Mouse (Mus musculus) layer of hippocampus, adult 18-20 months (tissue): ENCODE measurements around the gene Btbd11. TPM values are rescaled to one million over a fixed set of nuclear protein-coding genes. Genes with fewer than 3 reads are reported as not detected.
A peak's percentile ranks its signal among the peaks of the same experiment; 100 is the strongest.

Experiments used
- DNase-seq, 2 experiments: peaks; one replicate each; pipeline ENCODE4 v3.0.0; 2022; ENCODE audit warnings: low spot score in 2 of 2
- total RNA-seq, 2 experiments: library from RNA; stranded (reverse); gene quantifications; 2 replicates each; pipeline ENCODE4 v1.2.3; 2021

The Btbd11 gene
- total RNA-seq, 2 experiments from 2014 or later, result 18.3 to 23.0 TPM

GRCm38 (mm10) chr10:85587758-85588157 lies 201.1 kb downstream of the Btbd11 start:
- no peak for DNase-seq

DNA sequence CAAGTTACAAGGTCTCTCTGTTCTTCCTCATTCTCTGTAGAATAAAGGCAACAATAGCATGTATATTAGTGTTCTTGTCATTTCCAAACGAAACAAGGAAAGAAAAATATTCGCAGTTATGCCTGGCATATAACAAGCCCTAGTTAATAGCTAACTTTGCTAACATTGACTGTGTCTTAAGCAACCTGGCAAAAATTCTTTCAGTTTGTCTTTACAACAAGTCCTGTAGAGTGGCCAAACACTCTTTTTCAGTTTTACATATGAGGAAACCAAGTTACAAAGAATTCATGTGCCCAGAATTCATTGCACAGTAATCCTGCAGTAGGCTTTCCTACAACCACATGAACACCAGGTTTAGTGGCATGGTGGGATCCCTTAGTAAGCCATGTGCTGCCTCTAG lies 203.4 kb downstream of the Btbd11 start:
- no peak for DNase-seq

DNA sequence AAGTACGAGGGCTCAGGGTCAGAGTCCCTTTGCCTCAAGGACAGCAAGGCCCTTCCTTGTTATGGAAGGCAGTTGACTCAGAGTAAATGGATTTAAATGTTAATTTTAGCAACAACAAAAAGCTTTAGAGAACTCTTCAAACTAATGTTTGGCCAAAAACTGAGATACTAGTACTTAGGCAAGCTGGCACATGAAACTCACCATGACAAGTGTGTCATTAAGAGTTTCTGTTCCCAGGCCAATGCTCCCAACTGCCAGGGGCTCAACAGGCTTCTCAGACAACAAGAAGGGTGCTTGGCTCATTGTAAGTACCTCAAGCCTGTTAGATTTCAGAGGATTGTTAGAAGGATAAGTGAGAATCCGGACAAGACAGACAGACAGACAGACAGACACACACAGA lies 204.7 kb downstream of the Btbd11 start:
- no peak for DNase-seq

DNA sequence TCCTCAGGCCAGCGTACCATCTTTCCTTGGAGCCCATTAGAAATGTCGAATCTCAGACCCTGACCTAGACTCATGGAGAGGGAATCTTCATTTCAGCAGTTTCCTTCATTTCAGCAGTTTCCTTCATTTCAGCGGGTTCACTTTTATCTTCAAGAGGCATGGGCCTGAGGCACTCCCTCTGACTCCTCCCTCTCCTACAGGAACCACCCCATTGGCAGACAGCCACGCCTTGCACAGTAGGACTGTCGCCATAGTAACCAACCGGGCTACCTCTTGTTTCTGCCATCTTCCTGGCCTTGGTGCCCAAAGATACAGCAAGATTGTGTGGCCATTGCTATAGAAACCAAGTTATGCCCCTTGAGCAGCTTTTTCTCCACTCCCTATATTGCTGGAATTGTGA lies 205.4 kb downstream of the Btbd11 start:
- DNase-seq, result no peak

- DNase-seq, result no peak
Observed at GRCm38 (mm10) chr10:85596301-85596700, 209.7 kb downstream of the Btbd11 start.

- DNase-seq, result peak in 1 of 2 experiments; percentile 24
Observed at GRCm38 (mm10) chr10:85598093-85598599, 211.5 kb downstream of the Btbd11 start.

DNA sequence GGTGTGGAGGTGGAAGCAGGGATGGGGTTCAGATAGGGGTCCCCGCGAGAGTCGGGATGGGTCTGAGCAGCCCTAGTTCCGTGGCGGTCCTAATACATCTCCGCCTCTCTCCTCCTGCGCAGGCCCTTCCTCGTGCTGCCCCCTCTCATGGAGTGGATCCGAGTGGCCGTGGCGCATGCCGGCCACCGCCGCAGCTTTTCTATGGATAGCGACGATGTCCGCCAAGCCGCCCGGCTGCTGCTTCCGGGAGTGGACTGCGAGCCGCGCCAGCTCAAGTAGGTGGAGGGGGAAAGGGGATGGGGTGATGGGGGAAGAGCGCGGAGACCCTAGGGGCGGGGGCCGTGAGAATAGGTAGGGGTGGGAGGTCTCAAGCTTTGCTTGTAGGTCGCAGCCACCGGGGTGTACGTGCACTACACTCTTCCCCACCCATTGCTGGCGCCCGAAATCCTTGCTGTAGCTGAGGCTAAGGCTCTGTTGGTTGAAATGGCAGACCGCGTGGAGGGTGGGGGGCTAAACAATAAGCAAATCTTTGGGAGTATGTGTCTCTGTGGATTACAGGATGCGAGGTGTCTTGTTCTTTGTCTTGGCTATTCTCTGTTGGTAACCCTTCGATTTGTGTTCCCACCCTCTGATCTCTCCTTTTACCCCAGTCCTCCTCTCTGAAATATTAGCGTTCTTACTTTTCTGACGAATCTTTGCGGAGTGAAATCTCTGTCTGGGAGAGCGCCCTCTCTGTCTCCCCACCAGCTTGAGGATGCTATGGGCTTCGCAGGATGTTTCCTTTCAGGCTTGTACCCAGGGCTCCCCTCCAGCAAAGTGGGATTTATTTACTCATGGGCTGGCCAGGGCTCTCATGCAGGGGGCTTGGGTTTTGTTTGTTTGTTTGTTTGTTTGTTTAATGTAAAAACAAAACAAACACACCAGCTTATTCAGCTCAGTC lies 212.3 kb downstream of the Btbd11 start:
- no peak for DNase-seq

- DNase-seq, result no peak
Observed at GRCm38 (mm10) chr10:85602546-85602945, 215.9 kb downstream of the Btbd11 start.

- DNase-seq, result no peak
Observed at GRCm38 (mm10) chr10:85604556-85604955, 217.9 kb downstream of the Btbd11 start.

GRCm38 (mm10) chr10:85608550-85609278 lies 222.1 kb downstream of the Btbd11 start:
- DNase-seq, result peak; percentile 69 to 87

DNA sequence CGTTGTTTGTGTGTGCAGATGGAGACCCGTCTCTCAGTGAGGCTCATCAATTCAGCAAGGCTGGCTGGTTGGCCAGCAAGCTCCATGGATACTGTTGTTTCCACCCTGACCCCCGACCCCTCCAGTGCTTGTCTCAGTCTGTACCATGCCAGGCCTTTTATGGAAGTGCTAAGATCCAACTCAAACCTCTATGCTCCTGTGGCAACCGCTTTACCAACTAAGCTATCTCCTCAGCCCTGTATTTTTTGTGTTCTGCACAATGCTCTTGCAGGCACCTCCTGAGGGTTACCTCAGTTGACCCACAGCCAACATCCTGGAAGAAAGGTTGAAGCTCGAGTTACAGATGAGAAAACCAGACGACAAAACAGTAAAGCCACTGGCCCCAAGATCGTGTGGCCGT lies 230.5 kb downstream of the Btbd11 start:
- no peak for DNase-seq

DNA sequence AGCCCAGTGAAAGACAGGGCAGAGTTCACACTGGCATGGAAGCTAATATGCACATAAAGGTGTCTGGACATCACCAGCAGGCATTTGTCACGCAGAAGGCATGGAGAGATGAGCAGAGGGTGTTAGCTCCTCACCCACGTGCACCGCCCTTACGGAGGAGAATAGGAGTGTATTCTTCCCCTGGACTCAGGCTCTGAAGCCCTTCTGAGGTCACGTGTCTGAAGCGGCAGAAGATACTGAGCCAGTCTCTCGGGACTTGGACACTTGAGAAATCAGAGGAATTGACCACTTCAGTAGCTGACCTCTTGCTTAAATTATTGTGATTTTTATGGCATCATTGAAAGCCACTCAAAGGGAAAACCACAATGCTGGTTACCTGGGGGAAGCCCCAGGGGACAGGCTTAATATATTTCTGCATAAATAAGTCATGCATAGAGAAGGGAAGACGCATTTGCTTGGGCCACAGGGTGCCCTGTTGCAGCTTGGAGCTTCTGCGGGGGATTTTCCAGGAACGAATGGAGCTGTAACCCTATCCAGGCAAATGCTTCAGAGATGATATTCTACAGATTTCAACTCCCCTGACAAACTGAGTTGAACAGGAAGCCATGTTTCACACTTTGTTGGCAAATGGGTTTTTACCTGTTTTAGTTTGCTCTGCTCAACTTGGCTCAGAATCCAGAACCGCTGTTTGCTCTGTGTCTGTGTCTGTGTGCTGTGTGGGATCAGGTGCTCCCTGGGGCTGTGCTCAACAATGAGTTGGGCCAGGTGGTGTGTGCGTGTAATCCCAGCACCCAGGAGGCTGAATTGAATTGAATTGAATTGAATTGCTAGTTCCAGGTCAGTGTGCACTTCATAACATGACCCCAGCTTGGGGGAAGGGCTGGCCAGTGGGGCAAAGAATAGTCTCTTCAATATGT lies 231.1 kb downstream of the Btbd11 start:
- no peak for DNase-seq

DNA sequence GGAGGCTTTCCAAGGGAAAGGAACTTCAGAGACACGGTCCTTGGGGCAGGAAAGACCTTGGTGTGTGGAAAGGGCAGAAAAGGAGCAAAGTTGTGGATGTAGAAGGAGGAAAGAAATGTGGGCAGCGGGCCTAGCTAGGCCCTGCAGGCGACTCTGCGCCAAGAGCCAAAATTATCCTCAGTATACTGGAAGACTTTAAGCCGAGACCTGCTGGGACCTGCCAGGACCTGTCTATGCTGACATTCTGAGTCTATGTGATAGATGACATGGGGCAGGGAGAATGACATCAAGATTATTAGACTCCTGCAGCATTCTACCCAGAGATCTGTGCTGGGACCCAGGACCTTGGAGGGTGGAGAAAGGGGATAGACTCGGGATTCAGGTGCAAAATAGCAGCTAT lies 234.5 kb downstream of the Btbd11 start:
- DNase-seq, result no peak

- DNase-seq, result peak; percentile 35 to 70
Observed at GRCm38 (mm10) chr10:85624504-85625169, 238.0 kb downstream of the Btbd11 start.

- DNase-seq, result peak in 1 of 2 experiments; percentile 11
Observed at GRCm38 (mm10) chr10:85625170-85625686, 238.6 kb downstream of the Btbd11 start.

DNA sequence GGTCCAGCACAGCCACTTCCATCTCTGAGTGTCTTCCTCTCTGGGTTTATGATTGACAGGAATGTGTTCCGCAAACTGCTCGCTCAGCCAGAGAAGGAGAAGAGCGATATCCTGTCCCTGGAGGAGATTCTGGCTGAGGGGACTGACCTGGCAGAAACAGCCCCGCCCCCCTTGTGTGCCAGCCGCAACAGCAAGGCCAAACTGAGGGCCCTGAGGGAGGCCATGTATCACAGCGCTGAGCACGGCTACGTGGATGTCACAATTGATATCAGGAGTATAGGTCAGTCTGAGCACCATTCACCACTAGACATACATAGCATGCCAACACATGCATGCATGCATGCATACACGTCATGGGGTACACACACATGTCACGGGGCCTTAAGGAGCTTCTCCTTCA lies 245.4 kb downstream of the Btbd11 start:
- no peak for DNase-seq

- DNase-seq, result no peak
Observed at GRCm38 (mm10) chr10:85633577-85633976, 247.0 kb downstream of the Btbd11 start.

DNA sequence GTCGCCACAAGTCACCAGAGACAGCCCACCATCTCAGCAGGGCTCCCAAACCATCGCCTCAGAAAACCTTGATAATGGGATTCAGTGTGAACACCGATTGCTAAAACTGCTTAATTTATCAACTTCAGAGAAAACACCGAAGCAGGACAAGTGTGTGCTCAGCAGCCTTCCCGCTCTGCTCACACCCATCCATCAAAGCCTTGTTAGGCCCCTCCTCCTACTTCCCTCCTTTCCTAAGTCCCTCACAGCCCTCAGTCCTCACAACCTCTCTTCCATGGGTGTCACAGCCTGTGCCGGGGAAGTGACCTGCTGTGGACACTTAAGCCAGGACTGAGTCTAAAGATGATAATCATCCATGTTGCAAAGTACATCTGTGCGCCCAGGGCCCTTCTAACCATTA lies 251.0 kb downstream of the Btbd11 start:
- no peak for DNase-seq

GRCm38 (mm10) chr10:85638141-85638540 lies 251.5 kb downstream of the Btbd11 start:
- no peak for DNase-seq

DNA sequence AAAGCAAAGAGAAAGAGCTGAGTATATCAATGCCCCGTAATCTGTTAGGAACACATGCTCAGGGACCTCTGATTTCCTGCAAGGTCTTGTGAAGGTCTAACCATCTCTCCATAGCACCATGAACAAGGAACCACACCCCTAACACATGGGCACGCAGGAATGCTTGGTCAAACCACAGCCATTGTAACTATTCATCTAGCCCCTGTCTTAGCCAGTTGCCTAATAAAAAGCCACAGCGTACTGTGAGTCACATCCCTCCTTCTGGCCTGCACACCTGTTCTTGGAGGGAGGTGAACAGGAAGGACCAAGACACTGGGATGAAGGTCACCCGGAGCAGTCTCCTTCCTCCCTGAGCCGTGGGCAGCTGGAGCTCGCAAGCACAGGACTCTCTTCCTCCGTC lies 253.0 kb downstream of the Btbd11 start:
- DNase-seq, result no peak
